Mouse (Mus musculus) MEL (cell line): Measurements from ENCODE around the gene Thbs2.

Source experiments
- CTCF ChIP-seq, 3 experiments: IDR thresholded peaks in 2 of 3; conservative IDR thresholded peaks in 1 of 3; 2 replicates each; pipeline ENCODE4 v1.5.1; 2011 to 2012; ENCODE audit warnings: low read length in 3 of 3, low read depth in 2 of 3, mild to moderate bottlenecking in 2 of 3, improper control_type of control experiment in 1 of 3, inconsistent platforms in 1 of 3, mixed read lengths in 1 of 3, moderate library complexity in 1 of 3; ENCODE audit not compliant: control insufficient read depth in 1 of 3, insufficient read depth in 1 of 3, poor library complexity in 1 of 3, severe bottlenecking in 1 of 3
- EP300 ChIP-seq, 2 experiments: IDR thresholded peaks; 2 replicates each; pipeline ENCODE4 v1.6.1; 2011; ENCODE audit warnings: improper control_type of control experiment in 2 of 2, low read length in 2 of 2, low read depth in 1 of 2, mild to moderate bottlenecking in 1 of 2
- GABPA ChIP-seq: IDR thresholded peaks from 2 replicates; pipeline ENCODE4 v1.6.1; 2012; ENCODE audit warnings: low read depth, mild to moderate bottlenecking, inconsistent platforms, low read length, improper control_type of control experiment, moderate library complexity
- MAFK ChIP-seq: IDR thresholded peaks from 2 replicates; pipeline ENCODE4 v1.6.1; 2011; ENCODE audit warnings: low read depth, mild to moderate bottlenecking, low read length, improper control_type of control experiment, borderline replicate concordance
- MAX ChIP-seq: IDR thresholded peaks from 2 replicates; pipeline ENCODE4 v1.6.1; 2011; ENCODE audit warnings: low read length, improper control_type of control experiment
- MAZ ChIP-seq: IDR thresholded peaks from 2 replicates; pipeline ENCODE4 v1.6.1; 2012; ENCODE audit warnings: low read depth, mild to moderate bottlenecking, inconsistent platforms, low read length, improper control_type of control experiment
- MYC ChIP-seq: IDR thresholded peaks from 2 replicates; pipeline ENCODE4 v1.6.1; 2011; ENCODE audit warnings: low read depth, mild to moderate bottlenecking, low read length, improper control_type of control experiment, moderate library complexity
- POLR2A ChIP-seq, 2 experiments: IDR thresholded peaks; 2 replicates each; pipeline ENCODE4 v1.6.1; 2011 to 2012; ENCODE audit warnings: low read length in 2 of 2, mild to moderate bottlenecking in 2 of 2, control low read depth in 1 of 2, improper control_type of control experiment in 1 of 2, low read depth in 1 of 2, moderate library complexity in 1 of 2; ENCODE audit not compliant: control insufficient read depth in 1 of 2, insufficient read depth in 1 of 2, poor library complexity in 1 of 2
- TAL1 ChIP-seq: IDR thresholded peaks from 2 replicates; pipeline ENCODE4 v1.6.1; 2012; ENCODE audit warnings: mild to moderate bottlenecking, inconsistent platforms, low read length, moderate library complexity, mixed read lengths
- USF1 ChIP-seq: IDR thresholded peaks from 2 replicates; pipeline ENCODE4 v1.6.1; 2014; ENCODE audit warnings: low read depth, mild to moderate bottlenecking, inconsistent platforms, low read length, improper control_type of control experiment, moderate library complexity

DNA sequence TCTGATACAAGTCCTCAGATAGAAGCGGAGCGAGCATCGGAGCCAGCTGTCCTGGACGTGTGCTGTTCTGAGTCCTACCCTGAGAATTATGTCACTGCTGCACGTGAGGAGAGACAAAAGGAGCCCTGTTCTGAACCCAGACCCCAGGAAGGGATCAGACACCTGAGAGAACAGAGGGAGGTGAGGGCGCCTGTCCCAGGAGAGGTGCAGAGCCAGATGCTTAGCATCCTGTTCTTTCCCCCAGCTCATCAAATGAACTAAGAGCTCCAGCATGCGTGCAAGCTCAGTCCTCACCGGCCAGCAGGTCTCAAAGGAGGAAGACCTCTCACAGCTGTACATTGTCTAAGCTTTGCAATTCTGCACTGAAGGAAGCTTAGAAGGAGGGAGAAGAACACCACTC, 16.8 kb downstream of the Thbs2 start:
- TF ChIP-seq MAX (no peak), MAFK (no peak), GABPA (no peak), POLR2A (IDR thresholded peaks at IDR 0.05; ENCODE audit: control insufficient read depth in 1 of 2, insufficient read depth in 1 of 2, low read depth in 1 of 2, low read length in 2 of 2, poor library complexity in 1 of 2) (no peak), CTCF (IDR thresholded peaks at IDR 0.05 in 2 of 3, conservative IDR thresholded peaks at IDR 0.05 in 1 of 3; ENCODE audit: control insufficient read depth in 1 of 3, insufficient read depth in 1 of 3, low read depth in 2 of 3, low read length in 3 of 3, poor library complexity in 1 of 3, severe bottlenecking in 1 of 3) (no peak), MAZ (no peak), TAL1 (no peak), MYC (no peak), USF1 (no peak), EP300 (IDR thresholded peaks at IDR 0.05; ENCODE audit: low read depth in 1 of 2, low read length in 2 of 2) (no peak)
